Mouse (Mus musculus): ENCODE results near the gene Ncoa7. TPM values are rescaled to one million over a fixed set of nuclear protein-coding genes. Genes with fewer than 3 reads are reported as not detected.

Ncoa7 gene
- total and polyA plus RNA-seq, 3 experiments: 16.3 to 50.1 (median 16.6) TPM

DNA sequence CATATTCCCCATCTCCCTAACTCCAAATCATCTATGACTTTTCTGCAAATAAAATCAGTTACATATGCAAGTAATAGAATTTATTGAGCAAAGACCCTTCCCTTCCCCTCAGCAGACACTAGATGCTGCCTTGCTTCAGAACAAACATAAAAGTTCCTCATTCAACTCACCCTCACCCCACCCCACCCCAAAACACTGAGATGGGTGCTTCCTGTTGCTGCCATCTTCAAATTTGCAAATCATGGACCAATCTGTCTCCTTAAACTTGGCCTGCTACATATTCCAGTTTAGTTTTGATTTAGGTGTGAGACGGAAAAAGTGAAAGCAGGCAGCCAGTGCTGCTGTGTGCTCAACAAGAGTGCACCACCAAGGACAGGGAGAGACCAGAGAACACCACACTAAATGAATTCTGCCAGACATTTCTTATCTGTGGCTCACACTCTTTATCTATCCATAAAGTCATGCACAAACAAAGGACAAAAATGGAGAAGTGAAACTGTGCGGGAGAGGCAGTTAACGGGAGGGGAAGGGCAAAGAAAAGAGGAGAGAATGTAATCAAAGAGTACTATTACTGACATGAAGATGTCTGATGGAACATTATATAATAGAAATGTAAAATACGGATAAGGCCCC, 48.2 kb downstream of the Ncoa7 start:
- H3K4me1 ChIP-seq (ENCODE audit: insufficient read depth, low read depth, low read length): peaks cover 63% of the 10 kb centered on the region
- peaks cover 5% of the 10 kb centered on the region; the same call in 1 of the 2 replicates for H3K9me3 ChIP-seq (replicated peaks)
- peaks cover 37% of the 10 kb centered on the region for H3K36me3 ChIP-seq (replicated peaks)
- peak; percentile 19 for DNase-seq (ENCODE audit: low spot score)
- no peak for TF ChIP-seq GATA1 (IDR thresholded peaks at IDR 0.05; ENCODE audit: borderline replicate concordance, low read length)
- no peak for TF ChIP-seq POLR2AphosphoS5 (IDR thresholded peaks at IDR 0.05; ENCODE audit: insufficient replicate concordance, low read depth, low read length)
- TF ChIP-seq TAL1 (conservative IDR thresholded peaks at IDR 0.05; ENCODE audit: low read depth, low read length): peak; percentile 57
- TF ChIP-seq GATA2 (IDR thresholded peaks at IDR 0.05; ENCODE audit: borderline replicate concordance, low read depth, low read length): no peak
- TF ChIP-seq CTCF (IDR thresholded peaks at IDR 0.05; ENCODE audit: low read depth, low read length): no peak
- peak overlapping the region; percentile 59 for H3K4me3 ChIP-seq (ENCODE audit: low read depth, low read length)
- ATAC-seq (ENCODE audit: extremely low read depth, insufficient number of reproducible peaks, low FRiP score, poor library complexity, severe bottlenecking): peak; percentile 91
- no peaks in the 10 kb centered on the region for H3K27me3 ChIP-seq (ENCODE audit: insufficient read depth, low read length)

DNA sequence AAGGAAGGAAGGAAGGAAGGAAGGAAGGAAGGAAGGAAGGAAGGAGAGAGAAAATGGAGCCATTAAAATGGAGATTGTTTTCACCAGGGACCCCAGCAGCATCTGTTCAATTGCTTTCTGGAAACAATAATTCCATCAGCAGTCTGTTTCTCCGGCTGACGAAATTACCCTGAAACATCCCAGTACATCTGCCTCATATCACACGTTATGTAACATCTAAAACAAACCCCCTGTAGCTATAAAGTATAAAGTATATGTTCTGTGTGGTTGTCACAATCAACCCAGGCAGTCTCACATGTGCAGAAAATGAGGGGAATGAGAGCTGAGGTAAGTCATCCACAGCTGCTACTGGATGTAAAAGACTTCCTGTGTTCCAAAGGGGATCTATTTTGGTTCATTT, 49.0 kb downstream of the Ncoa7 start:
- no peaks in the 10 kb centered on the region for H3K27me3 ChIP-seq (ENCODE audit: insufficient read depth, low read length)
- no peak overlapping the region; the same call in 1 of the 2 replicates for H3K4me3 ChIP-seq (ENCODE audit: low read depth, low read length)
- H3K36me3 ChIP-seq (replicated peaks): peaks cover 34% of the 10 kb centered on the region
- ATAC-seq (ENCODE audit: extremely low read depth, insufficient number of reproducible peaks, low FRiP score, poor library complexity, severe bottlenecking) (no peak), DNase-seq (ENCODE audit: low spot score) (no peak)
- H3K9me3 ChIP-seq (replicated peaks): peaks cover 5% of the 10 kb centered on the region; the same call in 1 of the 2 replicates
- no peak for TF ChIP-seq CTCF (IDR thresholded peaks at IDR 0.05; ENCODE audit: low read depth, low read length)
- no peak for TF ChIP-seq TAL1 (conservative IDR thresholded peaks at IDR 0.05; ENCODE audit: low read depth, low read length)
- TF ChIP-seq GATA1 (IDR thresholded peaks at IDR 0.05; ENCODE audit: borderline replicate concordance, low read length): no peak
- TF ChIP-seq POLR2AphosphoS5 (IDR thresholded peaks at IDR 0.05; ENCODE audit: insufficient replicate concordance, low read depth, low read length): no peak
- TF ChIP-seq GATA2 (IDR thresholded peaks at IDR 0.05; ENCODE audit: borderline replicate concordance, low read depth, low read length): no peak
- peaks cover 67% of the 10 kb centered on the region for H3K4me1 ChIP-seq (ENCODE audit: insufficient read depth, low read depth, low read length)

- Histone ChIP-seq H3K27me3 (ENCODE audit: insufficient read depth, low read length) (no peaks in the 10 kb centered on the region), H3K4me3 (ENCODE audit: low read depth, low read length) (no peak overlapping the region), H3K36me3 (replicated peaks) (peaks cover 32% of the 10 kb centered on the region), H3K4me1 (ENCODE audit: insufficient read depth, low read depth, low read length) (peaks cover 77% of the 10 kb centered on the region), H3K9me3 (replicated peaks) (no peaks in the 10 kb centered on the region)
- DNase-seq (ENCODE audit: low spot score) (no peak), ATAC-seq (ENCODE audit: extremely low read depth, insufficient number of reproducible peaks, low FRiP score, poor library complexity, severe bottlenecking) (no peak)
- TF ChIP-seq POLR2AphosphoS5 (IDR thresholded peaks at IDR 0.05; ENCODE audit: insufficient replicate concordance, low read depth, low read length) (no peak), TAL1 (conservative IDR thresholded peaks at IDR 0.05; ENCODE audit: low read depth, low read length) (no peak), GATA1 (IDR thresholded peaks at IDR 0.05; ENCODE audit: borderline replicate concordance, low read length) (no peak), CTCF (IDR thresholded peaks at IDR 0.05; ENCODE audit: low read depth, low read length) (no peak), GATA2 (IDR thresholded peaks at IDR 0.05; ENCODE audit: borderline replicate concordance, low read depth, low read length) (no peak)
Observed at GRCm38 (mm10) chr10:30752485-30752884, 50.6 kb downstream of the Ncoa7 start.

GRCm38 (mm10) chr10:30751586-30751985, 51.5 kb downstream of the Ncoa7 start:
- Histone ChIP-seq H3K4me1 (ENCODE audit: insufficient read depth, low read depth, low read length) (peaks cover 76% of the 10 kb centered on the region), H3K27me3 (ENCODE audit: insufficient read depth, low read length) (no peaks in the 10 kb centered on the region), H3K36me3 (replicated peaks) (peaks cover 30% of the 10 kb centered on the region), H3K9me3 (replicated peaks) (no peaks in the 10 kb centered on the region), H3K4me3 (ENCODE audit: low read depth, low read length) (no peak overlapping the region)
- no peak for ATAC-seq (ENCODE audit: extremely low read depth, insufficient number of reproducible peaks, low FRiP score, poor library complexity, severe bottlenecking)
- DNase-seq (ENCODE audit: low spot score): no peak
- TF ChIP-seq TAL1 (conservative IDR thresholded peaks at IDR 0.05; ENCODE audit: low read depth, low read length) (no peak), POLR2AphosphoS5 (IDR thresholded peaks at IDR 0.05; ENCODE audit: insufficient replicate concordance, low read depth, low read length) (no peak), GATA2 (IDR thresholded peaks at IDR 0.05; ENCODE audit: borderline replicate concordance, low read depth, low read length) (no peak), GATA1 (IDR thresholded peaks at IDR 0.05; ENCODE audit: borderline replicate concordance, low read length) (no peak), CTCF (IDR thresholded peaks at IDR 0.05; ENCODE audit: low read depth, low read length) (no peak)

GRCm38 (mm10) chr10:30749807-30750206, 53.3 kb downstream of the Ncoa7 start:
- DNase-seq (ENCODE audit: low spot score) (peak; percentile 7), ATAC-seq (ENCODE audit: extremely low read depth, insufficient number of reproducible peaks, low FRiP score, poor library complexity, severe bottlenecking) (peak; percentile 79)
- H3K4me3 ChIP-seq (ENCODE audit: low read depth, low read length): no peak overlapping the region; the same call in 1 of the 2 replicates

DNA sequence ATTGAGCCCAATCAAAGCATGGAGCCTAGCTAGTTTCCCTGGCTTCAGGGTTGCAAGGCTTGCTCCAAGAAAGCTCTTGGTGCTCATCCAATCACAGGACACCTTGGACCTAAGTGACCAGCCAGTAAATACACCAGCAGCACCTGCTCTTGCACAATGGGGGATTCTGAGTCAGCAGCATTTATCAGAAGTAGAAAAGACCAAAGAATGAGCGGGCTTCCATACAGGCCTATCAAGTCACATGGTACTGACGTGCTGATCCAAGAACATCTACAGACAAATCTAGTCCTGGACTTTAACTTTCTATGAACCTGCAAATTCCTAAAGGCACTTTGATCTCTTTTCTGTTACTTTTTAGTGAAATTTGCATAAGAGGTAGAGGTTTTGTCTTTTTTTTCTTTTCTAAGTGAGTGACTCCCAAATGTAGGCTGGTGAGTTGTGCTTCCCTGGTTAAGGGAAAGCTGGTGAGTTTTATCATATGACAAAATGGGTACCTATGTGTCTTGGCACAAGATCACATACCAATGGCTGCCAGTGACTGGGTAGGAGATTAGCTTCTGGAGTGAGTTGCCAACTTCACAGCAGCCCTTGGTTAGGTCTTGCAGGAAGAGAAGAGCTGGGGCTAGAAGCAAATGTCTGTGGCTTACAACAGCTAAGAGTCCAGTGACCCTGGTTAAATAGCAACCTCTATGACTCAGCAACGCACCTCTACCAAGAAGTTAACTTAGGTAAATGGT, 57.7 kb downstream of the Ncoa7 start:
- TF ChIP-seq GATA1 (IDR thresholded peaks at IDR 0.05; ENCODE audit: borderline replicate concordance, low read length): no peak
- TF ChIP-seq POLR2AphosphoS5 (IDR thresholded peaks at IDR 0.05; ENCODE audit: insufficient replicate concordance, low read depth, low read length): no peak
- TF ChIP-seq GATA2 (IDR thresholded peaks at IDR 0.05; ENCODE audit: borderline replicate concordance, low read depth, low read length): no peak
- no peak for TF ChIP-seq CTCF (IDR thresholded peaks at IDR 0.05; ENCODE audit: low read depth, low read length)
- TF ChIP-seq TAL1 (conservative IDR thresholded peaks at IDR 0.05; ENCODE audit: low read depth, low read length): no peak
- Histone ChIP-seq H3K36me3 (replicated peaks) (peaks cover 18% of the 10 kb centered on the region), H3K4me3 (ENCODE audit: low read depth, low read length) (no peak overlapping the region), H3K4me1 (ENCODE audit: insufficient read depth, low read depth, low read length) (peaks cover 30% of the 10 kb centered on the region), H3K9me3 (replicated peaks) (no peaks in the 10 kb centered on the region), H3K27me3 (ENCODE audit: insufficient read depth, low read length) (no peaks in the 10 kb centered on the region)
- DNase-seq (ENCODE audit: low spot score) (no peak), ATAC-seq (ENCODE audit: extremely low read depth, insufficient number of reproducible peaks, low FRiP score, poor library complexity, severe bottlenecking) (no peak)

More at GRCm38 (mm10) chr10:30749807-30750206, 53.3 kb downstream of the Ncoa7 start:
- Histone ChIP-seq H3K4me1 (ENCODE audit: insufficient read depth, low read depth, low read length) (peaks cover 67% of the 10 kb centered on the region), H3K9me3 (replicated peaks) (no peaks in the 10 kb centered on the region), H3K36me3 (replicated peaks) (peaks cover 31% of the 10 kb centered on the region), H3K27me3 (ENCODE audit: insufficient read depth, low read length) (no peaks in the 10 kb centered on the region)
- TF ChIP-seq CTCF (IDR thresholded peaks at IDR 0.05; ENCODE audit: low read depth, low read length) (no peak), TAL1 (conservative IDR thresholded peaks at IDR 0.05; ENCODE audit: low read depth, low read length) (peak; percentile 65)

All from G1E (cell line).